Mouse (Mus musculus): ENCODE data around the gene Cox5a. TPM values are rescaled to one million over a fixed set of nuclear protein-coding genes. Genes with fewer than 3 reads are reported as not detected.

Cox5a gene
- total RNA-seq (2021), result 100 to 1,000 TPM; 501 to 523 TPM

DNA sequence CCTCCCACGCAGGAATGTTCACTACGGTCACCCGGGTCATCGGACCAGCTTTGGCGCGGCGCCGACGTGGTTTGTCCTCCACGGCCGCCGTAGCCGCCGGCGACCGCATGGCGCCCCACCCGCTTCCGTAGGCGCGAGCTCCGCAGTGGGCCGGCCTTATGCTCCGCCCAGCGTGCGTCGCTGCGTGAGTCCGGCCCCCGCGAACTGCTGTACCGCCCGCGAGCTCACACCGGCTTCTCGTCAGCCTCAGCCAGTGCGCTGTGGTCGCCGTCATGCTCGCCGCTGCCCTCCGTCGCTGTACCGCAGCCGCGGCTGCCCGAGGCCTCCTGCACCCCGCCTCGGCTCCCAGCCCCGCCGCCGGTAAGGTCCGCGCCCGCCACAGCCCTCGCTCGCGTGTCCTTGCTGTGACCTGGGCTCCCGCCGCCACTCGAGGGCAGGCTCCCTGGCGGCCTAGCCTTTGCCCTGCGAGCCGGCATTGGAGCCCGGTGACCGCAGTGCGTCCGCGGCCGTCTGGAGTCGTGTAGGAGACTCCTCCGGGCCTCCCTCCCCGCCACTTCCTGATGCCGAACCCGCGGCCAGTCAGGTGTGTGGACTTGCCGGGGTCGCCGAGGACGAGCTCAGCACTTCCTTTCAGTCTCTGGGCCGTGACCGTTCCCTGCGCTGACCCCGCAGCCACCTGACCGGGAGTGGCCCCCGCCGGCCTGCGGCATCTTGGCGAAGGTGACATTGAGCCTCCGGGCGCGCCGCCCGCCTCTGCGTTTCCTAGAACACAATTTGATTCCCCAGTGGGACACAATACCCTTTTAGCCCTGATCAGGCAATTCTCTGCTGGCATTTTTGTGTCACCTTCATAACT, at the start of gene Cox5a:
TSS of gene Cox5a (plus strand) at position 219 of the 856 bp plus-strand sequence.
- intact Hi-C loops (cut with DNase I), result loop anchor here (5.0 kb wide), 2 partner anchors 34 to 136 kb away; no protein-coding TSS in a partner anchor
- peak; percentile 90 to 97 for DNase-seq (ENCODE audit: extremely low spot score in 1 of 2, low spot score in 2 of 2)

DNA sequence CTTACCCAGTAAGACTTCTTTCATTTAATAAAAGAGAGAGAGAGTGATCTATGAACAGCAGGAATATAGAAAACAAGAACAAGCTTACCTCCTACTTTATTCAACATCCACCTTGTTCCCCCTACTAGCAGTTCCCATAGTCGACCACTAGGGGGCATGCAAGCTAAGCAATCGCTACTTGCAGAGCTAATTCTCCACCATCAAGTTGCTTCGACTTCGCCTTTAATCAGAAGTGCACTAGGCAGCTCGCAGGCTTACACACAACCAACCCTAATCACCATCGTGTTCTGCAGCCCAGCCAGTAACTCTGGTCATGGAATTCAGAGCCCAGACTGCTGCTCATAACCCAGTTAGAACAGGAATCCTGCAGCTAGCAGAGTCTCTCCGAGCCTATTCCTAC, 35.3 kb upstream of the Cox5a start:
- DNase-seq (ENCODE audit: extremely low spot score in 1 of 2, low spot score in 2 of 2), result peak; percentile 84 to 85
- intact Hi-C loops (cut with DNase I), result loop anchor here (5.0 kb wide), 1 partner anchor 37 kb away; the partner anchor contains the start of gene Cox5a

DNA sequence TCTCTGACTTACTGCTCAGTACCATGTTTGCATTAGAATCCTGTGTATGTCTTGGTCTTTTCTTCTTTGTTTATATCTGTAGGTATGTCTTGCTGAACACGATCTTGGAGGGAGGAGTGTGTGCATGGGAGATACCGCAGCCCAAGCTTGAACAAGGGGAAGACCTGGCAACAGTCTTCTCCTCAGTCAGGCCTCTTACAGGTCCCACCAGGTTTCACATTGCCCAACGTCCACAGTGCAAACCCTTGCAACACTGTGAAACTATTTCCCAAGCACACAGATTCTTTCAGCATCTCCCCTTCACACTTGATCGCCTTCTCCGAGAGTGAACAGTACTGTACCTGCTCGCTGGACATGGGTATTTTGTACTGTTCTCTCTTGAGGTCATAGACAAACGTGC, 33.3 kb upstream of the Cox5a start:
- intact Hi-C loops (cut with DNase I), result loop anchor here (5.0 kb wide), 1 partner anchor 34 kb away; the partner anchor contains the start of gene Cox5a
- DNase-seq (ENCODE audit: extremely low spot score in 1 of 2, low spot score in 2 of 2), result no peak

DNA sequence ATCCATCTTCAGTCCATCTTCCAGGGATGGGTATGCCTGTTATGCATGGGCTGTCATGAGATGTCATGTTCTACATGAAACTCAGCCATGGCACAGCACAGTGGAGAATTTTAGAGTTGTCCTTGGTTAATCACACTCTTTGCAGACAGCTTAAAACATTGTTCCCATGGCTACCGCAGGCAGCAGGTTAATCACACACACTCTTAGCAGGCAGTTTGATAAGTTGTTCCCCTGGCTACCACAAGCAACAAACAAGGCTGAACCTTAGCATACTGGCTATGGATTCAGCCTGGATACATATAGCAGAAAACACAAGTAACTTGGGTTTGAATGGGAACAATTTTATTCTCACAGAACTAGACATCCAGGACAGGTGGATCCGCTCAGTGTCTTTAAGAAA, 27.5 kb upstream of the Cox5a start:
- no peak for DNase-seq (ENCODE audit: extremely low spot score in 1 of 2, low spot score in 2 of 2)

DNA sequence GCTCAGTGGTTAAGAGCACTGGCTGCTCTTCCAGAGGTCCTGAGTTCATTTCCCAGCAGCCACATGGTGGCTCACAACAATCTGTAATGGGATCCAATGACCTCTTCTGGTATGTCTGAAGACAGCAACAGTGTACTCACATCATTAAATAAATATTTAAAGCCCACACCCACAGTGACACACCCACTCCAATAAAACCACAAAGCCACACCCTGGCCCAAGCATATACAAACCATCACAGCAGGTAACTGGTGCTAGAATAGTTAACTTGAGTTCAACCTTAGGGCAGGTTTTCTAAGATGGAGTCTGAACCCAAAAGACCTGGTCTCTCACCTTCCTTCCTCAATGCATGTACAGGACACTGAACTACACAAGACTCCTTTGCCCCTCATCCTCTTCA, 26.1 kb upstream of the Cox5a start:
- DNase-seq (ENCODE audit: extremely low spot score in 1 of 2, low spot score in 2 of 2), result no peak
- intact Hi-C loops (cut with DNase I), result no loop called here

More for the DNA sequence above, 27.5 kb upstream of the Cox5a start:
- intact Hi-C loops (cut with DNase I), result no loop called here

DNA sequence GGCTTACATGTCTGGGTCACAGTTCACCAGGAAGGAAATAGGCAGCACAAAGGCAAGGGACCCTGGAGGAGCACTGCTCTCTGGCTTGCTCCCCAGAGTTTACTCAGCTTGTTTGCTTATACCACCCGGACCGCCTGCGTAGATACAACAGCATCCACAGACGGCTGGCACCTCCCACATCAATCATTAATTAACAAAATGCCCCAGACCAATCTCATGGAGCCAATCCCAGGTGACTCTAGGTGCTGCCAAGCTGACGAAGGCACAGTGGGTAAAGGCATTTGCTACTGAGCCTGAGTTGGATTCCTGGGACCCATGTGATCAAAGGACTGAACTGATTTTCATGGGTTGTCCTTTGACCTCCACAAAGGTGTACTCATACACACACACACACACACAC, 23.8 kb upstream of the Cox5a start:
- intact Hi-C loops (cut with DNase I), result no loop called here
- DNase-seq (ENCODE audit: extremely low spot score in 1 of 2, low spot score in 2 of 2), result no peak

DNA sequence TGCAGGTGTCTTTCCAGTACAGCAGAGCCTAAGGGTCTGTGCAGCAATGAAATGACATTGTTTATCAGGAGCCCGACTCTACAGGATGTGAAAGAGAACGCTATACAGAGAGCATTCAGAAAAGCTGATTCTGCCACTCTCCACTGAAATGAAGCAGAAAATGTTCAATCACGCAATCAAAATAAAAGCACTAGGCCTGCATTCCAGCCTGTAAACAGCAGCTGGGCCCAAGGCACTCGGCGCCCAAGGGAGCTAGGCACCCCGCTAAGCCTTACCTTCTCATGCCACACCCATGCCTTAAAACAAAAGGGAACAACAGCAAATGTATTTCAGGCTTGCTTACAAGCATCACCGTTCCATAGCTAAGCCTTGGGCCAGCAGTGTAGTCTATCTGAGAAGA, 22.5 kb upstream of the Cox5a start:
- DNase-seq (ENCODE audit: extremely low spot score in 1 of 2, low spot score in 2 of 2), result no peak
- intact Hi-C loops (cut with DNase I), result no loop called here

DNA sequence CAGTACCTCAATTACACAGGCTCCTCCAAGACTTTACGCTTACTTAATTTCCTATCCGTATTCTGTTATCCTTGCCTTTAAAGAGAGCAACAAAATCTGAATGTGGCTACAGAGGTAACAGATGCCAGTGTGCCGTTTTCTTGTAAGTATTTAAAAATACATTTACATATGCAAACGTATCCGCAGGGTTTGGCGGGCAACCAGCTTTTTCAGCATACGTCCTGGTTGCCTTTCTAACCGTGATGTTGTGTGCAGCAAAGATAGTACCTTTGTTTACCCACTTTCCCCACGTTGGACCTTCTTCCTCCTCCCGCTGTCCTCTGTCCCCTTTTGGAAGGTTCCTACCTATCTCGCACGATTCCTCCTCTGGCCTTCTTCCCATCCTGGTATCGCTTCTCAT, 19.6 kb upstream of the Cox5a start:
- intact Hi-C loops (cut with DNase I), result no loop called here
- DNase-seq (ENCODE audit: extremely low spot score in 1 of 2, low spot score in 2 of 2), result peak; percentile 40 to 54

DNA sequence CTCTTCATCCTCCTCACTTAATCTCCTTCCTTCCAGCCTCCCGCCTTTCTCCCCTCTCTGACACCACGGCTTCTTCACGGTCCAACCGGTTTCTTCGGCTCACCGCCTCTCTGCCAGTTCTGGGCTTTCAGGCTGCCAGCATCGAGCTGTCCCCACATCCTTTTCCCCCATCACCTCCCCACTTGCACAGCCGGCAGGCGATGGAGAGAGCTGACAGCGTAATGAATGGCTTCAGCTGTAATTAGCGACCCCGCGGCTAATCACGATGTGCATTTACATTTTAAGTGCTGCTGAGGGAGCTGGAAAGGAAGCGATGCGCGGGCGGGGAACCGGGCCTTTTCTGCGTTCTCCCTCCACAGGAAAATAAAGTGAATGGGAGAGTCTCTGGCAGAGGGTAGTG, 19.2 kb upstream of the Cox5a start:
- DNase-seq (ENCODE audit: extremely low spot score in 1 of 2, low spot score in 2 of 2), result peak; percentile 34 to 54
- intact Hi-C loops (cut with DNase I), result no loop called here

DNA sequence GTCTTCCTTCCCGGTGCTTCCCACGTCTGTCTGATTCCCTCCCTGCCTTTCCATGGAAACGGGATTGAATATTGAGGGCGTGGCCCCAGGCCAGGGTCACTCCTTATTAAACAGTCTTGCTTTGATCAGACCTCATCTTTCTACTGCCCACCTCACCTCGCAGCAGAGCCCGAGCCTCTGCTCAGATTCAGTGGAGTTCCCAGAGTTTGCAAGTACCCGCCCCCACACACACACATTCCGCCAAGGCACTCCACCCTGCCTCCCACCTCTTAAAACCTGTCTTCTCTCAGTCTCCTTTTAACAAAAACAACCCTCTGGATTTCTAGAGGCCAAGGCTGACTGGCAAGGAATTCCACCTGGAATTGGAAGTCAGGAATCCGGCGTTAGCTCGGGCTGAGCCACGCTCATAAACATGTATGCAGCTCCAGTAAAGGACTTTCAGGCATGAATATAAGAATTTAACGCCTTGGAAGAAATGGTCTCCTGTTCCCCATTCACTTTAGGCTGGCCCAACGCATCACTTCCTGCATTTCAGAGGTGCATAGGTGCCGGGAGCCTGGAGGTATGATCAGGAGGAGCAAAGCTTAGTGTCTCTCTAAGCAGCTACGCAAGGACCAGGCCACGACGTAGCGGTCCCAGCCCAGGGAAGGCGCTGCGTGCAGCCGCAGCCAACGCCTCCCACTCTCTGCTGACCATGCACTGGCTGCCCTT, 18.0 kb upstream of the Cox5a start:
- intact Hi-C loops (cut with DNase I), result no loop called here
- DNase-seq (ENCODE audit: extremely low spot score in 1 of 2, low spot score in 2 of 2), result peak in 1 of 2 experiments; percentile 35

DNA sequence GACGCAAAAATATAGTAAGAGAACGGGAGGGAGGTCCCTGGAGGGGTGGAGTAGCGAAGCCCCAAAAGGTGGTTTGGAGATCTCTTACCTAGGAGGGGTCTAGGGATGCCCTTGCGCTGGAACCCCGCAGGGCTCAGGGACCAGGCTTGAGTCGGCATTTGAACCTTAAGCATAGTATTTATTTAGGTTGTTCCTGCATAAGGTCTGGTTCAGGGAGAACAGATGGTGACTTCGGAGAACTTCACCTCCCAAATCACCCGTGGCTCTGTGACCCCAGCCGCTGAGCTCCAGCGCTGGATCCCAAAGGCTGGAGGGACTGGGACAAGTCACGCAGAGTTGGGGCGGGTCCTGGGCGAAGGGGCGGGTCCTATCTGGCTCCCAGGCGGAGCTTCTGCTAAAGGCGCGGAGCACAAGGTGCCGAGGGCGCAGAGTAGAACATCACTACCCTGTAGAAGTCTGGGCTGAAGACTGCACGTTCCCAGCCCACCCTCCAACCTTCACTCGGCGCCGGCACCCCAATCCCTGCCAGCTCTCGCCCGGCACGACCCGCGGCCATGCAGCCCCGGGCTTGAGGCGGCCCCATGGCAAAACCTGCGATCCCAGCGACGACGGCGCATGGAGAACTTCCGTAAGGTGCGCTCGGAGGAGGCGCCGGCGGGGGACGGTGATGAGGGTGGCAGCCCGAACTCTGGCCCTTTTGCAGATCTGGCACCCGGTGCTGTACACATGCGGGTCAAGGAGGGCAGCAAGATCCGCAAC, 17.3 kb upstream of the Cox5a start, which contains the start of gene Rpp25:
TSS of gene Rpp25 (plus strand) at position 405 of the 759 bp plus-strand sequence.
- intact Hi-C loops (cut with DNase I), result no loop called here

DNA sequence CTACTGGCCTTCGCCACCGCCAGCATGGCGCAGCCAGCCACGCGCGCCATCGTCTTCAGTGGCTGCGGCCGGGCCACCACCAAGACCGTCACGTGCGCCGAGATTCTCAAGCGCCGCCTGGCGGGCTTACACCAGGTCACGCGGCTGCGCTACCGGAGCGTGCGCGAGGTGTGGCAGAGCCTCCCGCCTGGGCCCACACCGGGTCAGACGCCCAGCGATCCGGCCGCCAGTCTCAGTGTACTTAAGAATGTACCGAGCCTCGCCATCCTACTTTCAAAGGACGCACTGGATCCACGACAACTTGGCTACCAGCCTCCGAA, 16.7 kb upstream of the Cox5a start:
- peak; percentile 39 to 78 for DNase-seq (ENCODE audit: extremely low spot score in 1 of 2, low spot score in 2 of 2)
- intact Hi-C loops (cut with DNase I), result no loop called here

More for the DNA sequence above, 17.3 kb upstream of the Cox5a start, which contains the start of gene Rpp25:
- DNase-seq (ENCODE audit: extremely low spot score in 1 of 2, low spot score in 2 of 2), result peak; percentile 45 to 64

DNA sequence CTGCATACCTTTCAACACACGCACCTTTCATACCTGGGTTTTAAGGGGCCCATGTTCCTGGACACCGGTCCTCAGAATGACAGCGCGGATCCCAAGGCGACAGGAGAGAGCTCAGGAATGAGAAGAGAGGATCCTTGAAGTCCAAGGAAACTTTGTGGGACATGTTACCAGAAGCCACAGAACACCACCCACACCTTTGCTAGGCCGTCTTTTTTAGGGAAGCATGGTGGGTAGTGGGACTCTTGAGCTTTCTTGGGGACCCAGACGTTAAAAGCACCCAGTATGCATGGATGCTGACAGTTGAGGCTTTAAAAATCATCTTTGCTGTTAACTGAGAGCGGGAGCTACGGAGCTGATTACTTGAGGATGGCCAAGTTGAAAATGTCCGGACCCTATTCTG, 16.2 kb upstream of the Cox5a start:
- intact Hi-C loops (cut with DNase I), result no loop called here

DNA sequence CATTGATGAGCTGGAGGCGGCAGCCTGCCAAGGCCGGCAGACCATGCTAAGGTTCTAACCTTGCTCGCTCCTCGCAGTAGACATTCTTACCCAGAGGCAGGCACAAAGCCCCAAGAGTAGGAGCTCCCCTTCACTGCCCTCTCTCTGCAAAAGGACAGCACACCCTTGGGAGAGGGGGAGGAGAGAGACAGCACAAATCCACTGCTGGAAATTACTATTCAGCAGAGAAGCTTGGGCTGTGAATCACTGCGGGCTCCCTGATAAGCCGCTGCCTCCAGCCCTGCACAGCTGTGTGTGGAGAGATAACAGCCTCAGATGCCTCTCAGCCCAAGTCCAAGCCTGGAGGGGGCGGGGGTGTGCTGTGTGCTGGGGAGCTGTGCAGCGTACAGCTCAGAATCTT, 15.4 kb upstream of the Cox5a start:
- intact Hi-C loops (cut with DNase I), result no loop called here
- peak; percentile 36 to 66 for DNase-seq (ENCODE audit: extremely low spot score in 1 of 2, low spot score in 2 of 2)

More for the DNA sequence above, 16.2 kb upstream of the Cox5a start:
- DNase-seq (ENCODE audit: extremely low spot score in 1 of 2, low spot score in 2 of 2), result no peak

DNA sequence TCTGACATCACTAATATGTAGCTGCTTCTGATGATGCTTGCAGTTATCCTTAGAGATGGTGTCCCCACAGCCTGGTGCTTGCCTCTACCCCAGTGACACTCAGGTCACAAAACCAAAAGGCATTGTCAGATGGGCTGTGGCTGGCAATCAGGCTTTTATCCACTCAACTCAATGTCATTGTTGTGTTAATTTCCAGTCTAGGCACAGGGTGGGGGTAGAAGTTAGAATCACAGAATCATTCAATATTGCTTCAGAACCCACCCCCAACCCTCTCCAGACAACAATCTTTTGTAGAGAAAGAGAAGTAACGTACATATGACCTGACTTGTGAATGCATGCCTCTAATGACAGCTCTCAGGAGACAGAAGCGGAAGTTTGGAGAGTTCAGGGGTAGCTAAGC, 10.5 kb upstream of the Cox5a start:
- intact Hi-C loops (cut with DNase I), result loop anchor here (10.0 kb wide), 1 partner anchor 296 kb away; no protein-coding TSS in a partner anchor
- no peak for DNase-seq (ENCODE audit: extremely low spot score in 1 of 2, low spot score in 2 of 2)

DNA sequence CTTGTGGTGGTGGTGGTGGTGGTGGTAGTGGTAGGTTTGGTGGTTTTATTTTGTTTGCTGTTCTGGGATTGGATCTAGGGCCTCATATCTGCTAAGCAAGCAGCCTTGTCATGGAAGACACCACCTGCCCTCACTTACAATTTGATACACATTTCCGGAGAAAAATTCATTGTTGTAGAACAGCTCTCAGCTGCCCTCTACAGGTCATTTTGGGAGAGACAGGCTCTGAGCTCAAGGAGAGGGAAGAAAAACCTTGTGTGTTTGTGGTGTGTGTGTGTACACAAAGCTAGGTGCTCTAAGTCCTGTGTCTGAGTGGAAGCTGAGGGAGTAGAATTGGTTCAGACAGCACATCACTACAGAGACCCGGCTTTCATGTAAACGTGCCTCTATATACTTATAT, 4.0 kb upstream of the Cox5a start:
- peak in 1 of 2 experiments; percentile 57 for DNase-seq (ENCODE audit: extremely low spot score in 1 of 2, low spot score in 2 of 2)
- intact Hi-C loops (cut with DNase I), result loop anchor here (10.0 kb wide), 1 partner anchor 302 kb away; no protein-coding TSS in a partner anchor

DNA sequence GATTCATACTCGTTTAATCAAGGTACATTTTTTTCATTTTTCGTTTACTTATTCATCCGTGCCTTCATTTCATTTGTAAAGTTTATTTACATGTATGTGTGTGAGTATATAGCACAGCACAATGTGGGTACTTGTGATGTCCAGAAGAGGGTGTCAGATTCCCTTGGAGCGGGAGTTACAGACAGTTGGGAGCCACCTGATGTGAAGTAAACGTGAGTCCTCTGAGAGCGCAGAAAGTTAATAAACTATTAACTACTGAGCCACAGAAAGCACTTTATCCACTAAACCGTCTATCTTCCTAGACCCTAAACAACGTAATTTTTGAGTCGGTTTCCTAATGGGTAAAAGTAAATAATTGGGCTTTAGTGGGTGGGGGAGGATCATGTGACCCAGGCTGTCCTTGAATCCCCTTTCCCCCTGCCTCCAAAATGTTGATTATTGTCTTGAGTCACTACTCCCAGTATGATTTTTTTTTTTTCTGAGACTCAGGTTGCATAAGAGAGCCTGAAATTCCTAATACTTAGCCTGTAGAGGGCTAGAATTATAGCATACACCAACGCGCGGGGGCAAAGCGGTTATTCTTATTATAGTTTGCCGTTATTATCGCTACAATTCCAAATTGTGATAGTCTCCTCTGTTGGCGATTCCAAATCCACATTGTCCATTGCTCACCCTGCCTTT, 559 bp upstream of the Cox5a start:
- DNase-seq (ENCODE audit: extremely low spot score in 1 of 2, low spot score in 2 of 2), result no peak
- intact Hi-C loops (cut with DNase I), result loop anchor here (5.0 kb wide), 2 partner anchors 33 to 137 kb away; no protein-coding TSS in a partner anchor

DNA sequence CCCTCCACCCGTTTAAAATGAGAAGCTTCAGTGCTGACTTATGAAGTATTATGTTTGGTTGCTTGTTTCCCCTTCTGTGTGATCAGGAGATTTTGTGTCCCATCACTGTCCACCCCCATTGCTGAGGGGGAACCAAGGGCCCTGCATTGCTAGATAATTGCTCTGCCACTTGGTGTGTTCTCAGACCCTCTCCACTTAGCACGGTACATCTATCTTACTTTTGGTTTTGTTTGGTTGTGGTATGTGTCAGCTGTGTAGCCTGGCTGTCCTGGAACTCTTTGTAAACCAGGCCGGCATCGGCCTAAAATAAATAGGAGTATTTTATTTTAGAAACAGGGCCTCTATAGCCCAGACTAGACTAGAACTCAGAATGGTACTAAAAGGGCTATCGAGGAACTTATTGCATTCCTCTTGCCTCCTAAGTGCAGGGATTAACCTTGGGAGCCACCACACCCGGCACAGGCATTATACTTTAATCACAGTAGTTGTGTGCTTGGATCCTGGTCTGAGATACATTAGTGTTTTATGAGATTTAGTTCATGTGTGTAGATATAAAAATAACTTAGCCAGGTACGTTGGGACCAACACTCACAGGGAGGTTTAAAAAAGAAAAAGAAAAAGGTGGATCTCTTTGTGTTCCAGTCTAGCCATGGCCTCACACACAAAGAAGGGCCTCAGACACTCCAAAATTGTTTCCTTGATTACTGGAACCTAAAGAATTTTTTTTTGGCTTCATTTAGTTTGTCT, 1.2 kb downstream of the Cox5a start:
- no peak for DNase-seq (ENCODE audit: extremely low spot score in 1 of 2, low spot score in 2 of 2)
- intact Hi-C loops (cut with DNase I), result loop anchor here (5.0 kb wide), 2 partner anchors 35 to 135 kb away; no protein-coding TSS in a partner anchor
